Mouse (Mus musculus) brain, adult 2 months (tissue): Measurements from ENCODE around the gene Xk.
"Not testable (repeated sequence)": the region's sequence is repeated elsewhere in the genome, so short reads cannot be mapped to it uniquely, and the experiment has no call there.

Source experiments
- DNase-seq: peaks from one replicate; pipeline ENCODE4 v3.0.0; 2011; ENCODE audit warnings: low read depth, low spot score

Xk gene

GRCm38 (mm10) chrX:9316457-9316856 lies 43.9 kb downstream of the Xk start:
- not testable (repeated sequence) for DNase-seq

- DNase-seq: not testable (repeated sequence)
Measured at GRCm38 (mm10) chrX:9327954-9328353, 55.4 kb downstream of the Xk start.

- not testable (repeated sequence) for DNase-seq
Measured at GRCm38 (mm10) chrX:9332366-9332962, 59.9 kb downstream of the Xk start.

- not testable (repeated sequence) for DNase-seq
Measured at GRCm38 (mm10) chrX:9333035-9333434, 60.5 kb downstream of the Xk start.

GRCm38 (mm10) chrX:9334996-9335395 lies 62.4 kb downstream of the Xk start:
- not testable (repeated sequence) for DNase-seq

GRCm38 (mm10) chrX:9350327-9350726 lies 77.8 kb downstream of the Xk start, which contains the start of gene H2al1k:
Gene H2al1k, plus strand, starts transcription at chrX:9350627.
- DNase-seq: not testable (repeated sequence)
